Mouse (Mus musculus) cerebellum, adult 2 months (tissue): ENCODE measurements around the gene Coq2.

Experiments
- CTCF ChIP-seq: fragments of 200-500 bp; IDR thresholded peaks from 2 replicates; pipeline ENCODE4 v1.5.1; 2011; ENCODE audit warnings: low read depth, mild to moderate bottlenecking, control low read depth, low read length, moderate library complexity, borderline replicate concordance; ENCODE audit not compliant: insufficient read depth
- POLR2A ChIP-seq: fragments of 200-500 bp; IDR thresholded peaks from 2 replicates; pipeline ENCODE4 v1.6.1; 2011; ENCODE audit warnings: low read length, control low read depth, borderline replicate concordance; ENCODE audit not compliant: insufficient read depth

GRCm38 (mm10) chr5:100716762-100717161 is 41.8 kb upstream of the Coq2 start:
- no peak for TF ChIP-seq CTCF
- no peak for TF ChIP-seq POLR2A
